Mouse (Mus musculus) right cerebral cortex, adult 2 months (tissue): ENCODE data around the gene Selenof.

Source experiments
- DNase-seq, 2 experiments: peaks; one replicate each; pipeline ENCODE4 v3.0.0; 2021 to 2022; ENCODE audit warnings: low spot score in 2 of 2

The Selenof gene

GRCm38 (mm10) chr3:144563916-144564315 lies 6.2 kb upstream of the Selenof start:
- DNase-seq, result no peak

- no peak for DNase-seq
Observed at GRCm38 (mm10) chr3:144565212-144565611, 4.9 kb upstream of the Selenof start.

GRCm38 (mm10) chr3:144568861-144569361 lies 1.2 kb upstream of the Selenof start:
- no peak for DNase-seq

GRCm38 (mm10) chr3:144569401-144569971 lies 618 bp upstream of the Selenof start:
- DNase-seq, result peak in 1 of 2 experiments; percentile 40

- no peak for DNase-seq
Observed at GRCm38 (mm10) chr3:144570816-144571487, 848 bp downstream of the Selenof start.

- DNase-seq, result no peak
Observed at GRCm38 (mm10) chr3:144574256-144574655, 4.2 kb downstream of the Selenof start.

GRCm38 (mm10) chr3:144577366-144578340 lies 7.5 kb downstream of the Selenof start:
- DNase-seq, result no peak

- no peak for DNase-seq
Observed at GRCm38 (mm10) chr3:144578921-144579320, 8.8 kb downstream of the Selenof start.

- DNase-seq, result no peak
Observed at GRCm38 (mm10) chr3:144579796-144580195, 9.7 kb downstream of the Selenof start.

GRCm38 (mm10) chr3:144580281-144580680 lies 10.2 kb downstream of the Selenof start:
- DNase-seq, result no peak

- DNase-seq, result no peak
Observed at GRCm38 (mm10) chr3:144581842-144582241, 11.7 kb downstream of the Selenof start.

GRCm38 (mm10) chr3:144582306-144582705 lies 12.2 kb downstream of the Selenof start:
- DNase-seq, result no peak

GRCm38 (mm10) chr3:144583789-144584188 lies 13.7 kb downstream of the Selenof start:
- DNase-seq, result no peak

GRCm38 (mm10) chr3:144584789-144585553 lies 14.9 kb downstream of the Selenof start:
- no peak for DNase-seq

GRCm38 (mm10) chr3:144586731-144587130 lies 16.6 kb downstream of the Selenof start:
- no peak for DNase-seq

GRCm38 (mm10) chr3:144589189-144589890 lies 19.2 kb downstream of the Selenof start:
- DNase-seq, result no peak

- no peak for DNase-seq
Observed at GRCm38 (mm10) chr3:144592992-144593785, 23.1 kb downstream of the Selenof start.

GRCm38 (mm10) chr3:144597121-144597520 lies 27.0 kb downstream of the Selenof start:
- no peak for DNase-seq

- no peak for DNase-seq
Observed at GRCm38 (mm10) chr3:144597790-144598467, 27.8 kb downstream of the Selenof start.
